Mouse (Mus musculus) myocyte (in vitro differentiated cells): ENCODE measurements at regions not wholly inside any gene's neighbourhood (a gene's known extent, or its start where the extent isn't known, plus 50 kb on each side); places are given as distances from the start of the nearest gene placed in this dataset.

Experiments
- CEBPB ChIP-seq: IDR thresholded peaks from 2 replicates; pipeline ENCODE4 v1.6.1; 2011; ENCODE audit warnings: mild to moderate bottlenecking, moderate library complexity; ENCODE audit not compliant: poor library complexity, insufficient read depth, severe bottlenecking
- E2F4 ChIP-seq: IDR thresholded peaks from one replicate; pipeline ENCODE4 v1.6.1; 2011; ENCODE audit warnings: mild to moderate bottlenecking, control low read depth, moderate library complexity; ENCODE audit not compliant: insufficient read depth
- MAX ChIP-seq: IDR thresholded peaks from one replicate; pipeline ENCODE4 v1.6.1; 2011; ENCODE audit warnings: low read depth, mild to moderate bottlenecking, control low read depth
- MYOD1 ChIP-seq, 3 experiments: IDR thresholded peaks; one replicate each; pipeline ENCODE4 v1.6.1; 2011; ENCODE audit warnings: control low read depth in 2 of 3, low read depth in 2 of 3, mild to moderate bottlenecking in 2 of 3, moderate library complexity in 1 of 3; ENCODE audit not compliant: insufficient read length in 2 of 3, control insufficient read depth in 1 of 3
- POLR2A ChIP-seq: IDR thresholded peaks from one replicate; pipeline ENCODE4 v1.6.1; 2011; ENCODE audit warnings: low read depth, mild to moderate bottlenecking, control low read depth, moderate library complexity; ENCODE audit not compliant: insufficient read length
- POLR2AphosphoS2 ChIP-seq: IDR thresholded peaks from one replicate; pipeline ENCODE4 v1.6.1; 2011; ENCODE audit warnings: low read depth, control low read depth; ENCODE audit not compliant: insufficient read length
- REST ChIP-seq: IDR thresholded peaks from one replicate; pipeline ENCODE4 v1.6.1; 2011; ENCODE audit warnings: mild to moderate bottlenecking, control low read depth, moderate library complexity; ENCODE audit not compliant: insufficient read depth, insufficient read length
- SRF ChIP-seq: IDR thresholded peaks from one replicate; pipeline ENCODE4 v1.6.1; 2011; ENCODE audit warnings: low read depth; ENCODE audit not compliant: control insufficient read depth, insufficient read length
- TCF12 ChIP-seq: IDR thresholded peaks from one replicate; pipeline ENCODE4 v1.6.1; 2011; ENCODE audit warnings: mild to moderate bottlenecking, control low read depth; ENCODE audit not compliant: poor library complexity, insufficient read depth, severe bottlenecking
- TCF3 ChIP-seq: IDR thresholded peaks from one replicate; pipeline ENCODE4 v1.6.1; 2011; ENCODE audit warnings: low read depth, control low read depth; ENCODE audit not compliant: insufficient read length
- USF1 ChIP-seq: IDR thresholded peaks from one replicate; pipeline ENCODE4 v1.6.1; 2011; ENCODE audit warnings: low read depth, mild to moderate bottlenecking, control low read depth, moderate library complexity

DNA sequence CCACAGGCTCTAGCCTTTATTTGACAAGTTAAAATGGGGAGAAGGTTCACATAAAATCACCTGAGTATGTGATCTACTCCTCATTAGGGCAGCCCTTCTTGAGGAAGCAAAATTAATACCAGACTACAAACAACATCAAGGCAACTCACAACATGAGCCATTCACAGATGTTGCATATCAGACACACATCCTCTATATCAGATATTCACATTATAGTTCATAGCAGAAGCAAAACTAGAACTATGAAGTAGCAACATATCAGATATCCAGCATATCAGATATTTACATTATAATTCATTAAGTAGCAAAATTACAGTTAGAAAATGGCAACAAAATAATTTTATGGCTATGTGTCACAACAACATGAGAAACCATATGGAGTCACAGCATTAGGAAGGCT is 217.0 kb downstream of the Tle4 start:
- TF ChIP-seq POLR2A (no peak), CEBPB (no peak), TCF3 (no peak), REST (no peak), E2F4 (no peak), SRF (no peak), USF1 (no peak), MAX (no peak), MYOD1 (IDR thresholded peaks at IDR 0.05; ENCODE audit: control insufficient read depth in 1 of 3, insufficient read length in 2 of 3, low read depth in 2 of 3) (no peak), TCF12 (no peak), POLR2AphosphoS2 (no peak)
